Mouse (Mus musculus) midbrain, embryonic 14.5 days (tissue): ENCODE measurements around the gene Dlg2. TPM values are rescaled to one million over a fixed set of nuclear protein-coding genes. Genes with fewer than 3 reads are reported as not detected.

Source experiments
- ATAC-seq: fragments of 200-750 bp; cut with Nextera tagmentation; 2 replicates; pipeline ENCODE4 v1.8.0; 2017; ENCODE audit warnings: moderate number of reproducible peaks, moderate library complexity; ENCODE audit not compliant: low FRiP score, low TSS enrichment
- DNase-seq: peaks from one replicate; pipeline ENCODE4 v3.0.0-alpha.2; 2015
- H3K27ac ChIP-seq: fragments of 300-500 bp; sonication (generic); replicated peaks from 2 replicates; pipeline ENCODE4 v1.5.1; 2014; ENCODE audit warnings: mild to moderate bottlenecking, low read depth, low read length, moderate library complexity
- H3K27me3 ChIP-seq: fragments of 300-500 bp; sonication (generic); 2 replicates; pipeline ENCODE4 v1.6.1; 2014; ENCODE audit warnings: low read length, control low read depth, mixed read lengths; ENCODE audit not compliant: control insufficient read depth, insufficient read depth
- H3K36me3 ChIP-seq: fragments of 300-500 bp; sonication (generic); 2 replicates; pipeline ENCODE4 v1.6.1; 2014; ENCODE audit warnings: low read length, control low read depth; ENCODE audit not compliant: control insufficient read depth, insufficient read depth
- H3K4me1 ChIP-seq: fragments of 300-500 bp; sonication (generic); 2 replicates; pipeline ENCODE4 v1.6.1; 2014; ENCODE audit warnings: mild to moderate bottlenecking, antibody characterized with exemption, low read length, control low read depth; ENCODE audit not compliant: control insufficient read depth, insufficient read depth
- H3K4me2 ChIP-seq: fragments of 300-500 bp; sonication (generic); 2 replicates; pipeline ENCODE4 v1.6.1; 2014; ENCODE audit warnings: mild to moderate bottlenecking, low read length, moderate library complexity
- H3K4me3 ChIP-seq: fragments of 300-500 bp; sonication (generic); replicated peaks from 2 replicates; pipeline ENCODE4 v1.5.1; 2014; ENCODE audit warnings: low read depth, low read length
- H3K9ac ChIP-seq: fragments of 300-500 bp; sonication (generic); replicated peaks from 2 replicates; pipeline ENCODE4 v1.6.1; 2014; ENCODE audit warnings: mild to moderate bottlenecking, low read length, moderate library complexity
- H3K9me3 ChIP-seq: fragments of 300-500 bp; sonication (generic); 2 replicates; pipeline ENCODE4 v1.6.1; 2016; ENCODE audit warnings: low read length, control low read depth, mixed read lengths; ENCODE audit not compliant: control insufficient read depth
- WGBS: fragments of 180-500 bp; shearing (Covaris S2); extraction: QIAGEN DNeasy Blood & Tissue Kit; methylation state at CpG from one replicate; pipeline ENCODE4 v1.1.7; 2014; 5-methylcytosine and 5-hydroxymethylcytosine counted together
- polyA plus RNA-seq: library from polyadenylated mRNA; unstranded; fragments of >200 nt; fragmentation: Nextera tagmentation; extraction: Ambion mirVana; gene quantifications from 2 replicates; pipeline ENCODE4 v1.2.1, GENCODE M21; 2014

Dlg2 gene
- polyA plus RNA-seq, 1 experiment from 2014 or later: 19.3 TPM

GRCm38 (mm10) chr7:90949212-90949611 lies 472.7 kb downstream of the Dlg2 start:
- DNase-seq: no peak
- Histone ChIP-seq H3K36me3 (no peaks in the 10 kb centered on the region), H3K27ac (no peak overlapping the region), H3K4me1 (no peaks in the 10 kb centered on the region), H3K4me3 (no peak overlapping the region), H3K9ac (no peak overlapping the region), H3K27me3 (no peaks in the 10 kb centered on the region), H3K4me2 (no peak overlapping the region), H3K9me3 (no peaks in the 10 kb centered on the region)
- ATAC-seq: no peak
- WGBS: 93% methylated on average over 5 of the region's 5 CpGs

DNA sequence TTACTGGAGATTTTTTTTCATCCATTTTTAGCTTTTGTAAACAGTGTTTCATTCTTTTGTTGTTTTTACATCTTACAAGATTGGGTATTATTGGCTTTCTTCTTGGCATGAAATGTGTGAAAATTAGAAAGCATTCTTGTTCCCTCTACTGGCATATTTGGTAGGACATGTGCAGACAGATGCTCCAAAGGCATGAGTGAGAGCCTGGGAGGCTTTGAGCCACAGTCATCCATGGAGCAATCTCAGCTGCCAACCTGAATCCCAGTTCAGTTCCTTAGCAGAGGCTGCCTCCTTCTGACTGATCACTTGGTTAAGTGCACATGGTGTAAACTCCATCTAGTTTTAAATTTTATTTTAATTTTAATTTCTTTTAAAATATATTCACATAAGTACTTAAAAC lies 500.8 kb downstream of the Dlg2 start:
- H3K9me3 ChIP-seq: no peaks in the 10 kb centered on the region
- DNase-seq: no peak

GRCm38 (mm10) chr7:90982069-90982468 lies 505.6 kb downstream of the Dlg2 start:
- ATAC-seq (no peak), DNase-seq (no peak)
- Histone ChIP-seq H3K4me2 (no peak overlapping the region), H3K9ac (no peak overlapping the region), H3K4me3 (no peak overlapping the region), H3K4me1 (no peaks in the 10 kb centered on the region), H3K36me3 (no peaks in the 10 kb centered on the region), H3K27me3 (no peaks in the 10 kb centered on the region), H3K27ac (no peak overlapping the region), H3K9me3 (no peaks in the 10 kb centered on the region)

More for the DNA sequence above, 500.8 kb downstream of the Dlg2 start:
- Histone ChIP-seq H3K27me3 (no peaks in the 10 kb centered on the region), H3K36me3 (no peaks in the 10 kb centered on the region), H3K27ac (no peak overlapping the region), H3K4me3 (no peak overlapping the region), H3K4me1 (no peaks in the 10 kb centered on the region), H3K9ac (no peak overlapping the region), H3K4me2 (no peak overlapping the region)
- no peak for ATAC-seq

GRCm38 (mm10) chr7:91010655-91011054 lies 534.2 kb downstream of the Dlg2 start:
- peak; percentile 45 for DNase-seq
- Histone ChIP-seq H3K4me3 (no peak overlapping the region), H3K36me3 (no peaks in the 10 kb centered on the region), H3K4me2 (no peak overlapping the region), H3K4me1 (no peaks in the 10 kb centered on the region), H3K9me3 (no peaks in the 10 kb centered on the region), H3K27me3 (no peaks in the 10 kb centered on the region), H3K9ac (no peak overlapping the region), H3K27ac (no peak overlapping the region)
- no peak; the same call in 1 of the 2 replicates for ATAC-seq
- WGBS: 46% methylated on average over 2 of the region's 2 CpGs

- Histone ChIP-seq H3K9ac (no peak overlapping the region), H3K27me3 (no peaks in the 10 kb centered on the region), H3K9me3 (no peaks in the 10 kb centered on the region), H3K27ac (no peak overlapping the region), H3K4me3 (no peak overlapping the region), H3K36me3 (no peaks in the 10 kb centered on the region), H3K4me2 (no peak overlapping the region), H3K4me1 (no peaks in the 10 kb centered on the region)
- ATAC-seq (no peak), DNase-seq (peak; percentile 3)
- WGBS: 79% methylated on average over 4 of the region's 4 CpGs
Measured at GRCm38 (mm10) chr7:91044998-91045741, 568.7 kb downstream of the Dlg2 start.

DNA sequence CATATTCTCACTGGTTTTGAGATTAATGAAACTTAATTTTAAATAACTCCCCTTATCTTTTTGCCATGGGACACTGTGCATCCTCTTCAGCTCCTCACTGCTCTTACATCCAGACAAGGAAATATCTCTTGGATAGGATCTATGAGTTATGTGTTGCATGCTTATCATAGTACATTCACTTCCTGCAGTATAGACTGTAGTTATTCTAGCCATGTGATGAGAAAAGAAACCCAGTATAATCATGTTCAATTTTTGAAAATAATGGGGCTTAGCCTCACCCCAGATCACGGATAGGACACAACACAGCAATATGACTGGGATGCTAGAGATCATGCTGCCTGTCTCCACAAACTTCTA lies 569.2 kb downstream of the Dlg2 start:
- DNase-seq: no peak
- Histone ChIP-seq H3K9ac (no peak overlapping the region), H3K4me2 (no peak overlapping the region), H3K4me3 (no peak overlapping the region), H3K36me3 (no peaks in the 10 kb centered on the region), H3K27me3 (no peaks in the 10 kb centered on the region), H3K27ac (no peak overlapping the region), H3K9me3 (no peaks in the 10 kb centered on the region), H3K4me1 (no peaks in the 10 kb centered on the region)
- no peak for ATAC-seq
- 72% methylated on average over 1 of the region's 1 CpGs for WGBS

DNA sequence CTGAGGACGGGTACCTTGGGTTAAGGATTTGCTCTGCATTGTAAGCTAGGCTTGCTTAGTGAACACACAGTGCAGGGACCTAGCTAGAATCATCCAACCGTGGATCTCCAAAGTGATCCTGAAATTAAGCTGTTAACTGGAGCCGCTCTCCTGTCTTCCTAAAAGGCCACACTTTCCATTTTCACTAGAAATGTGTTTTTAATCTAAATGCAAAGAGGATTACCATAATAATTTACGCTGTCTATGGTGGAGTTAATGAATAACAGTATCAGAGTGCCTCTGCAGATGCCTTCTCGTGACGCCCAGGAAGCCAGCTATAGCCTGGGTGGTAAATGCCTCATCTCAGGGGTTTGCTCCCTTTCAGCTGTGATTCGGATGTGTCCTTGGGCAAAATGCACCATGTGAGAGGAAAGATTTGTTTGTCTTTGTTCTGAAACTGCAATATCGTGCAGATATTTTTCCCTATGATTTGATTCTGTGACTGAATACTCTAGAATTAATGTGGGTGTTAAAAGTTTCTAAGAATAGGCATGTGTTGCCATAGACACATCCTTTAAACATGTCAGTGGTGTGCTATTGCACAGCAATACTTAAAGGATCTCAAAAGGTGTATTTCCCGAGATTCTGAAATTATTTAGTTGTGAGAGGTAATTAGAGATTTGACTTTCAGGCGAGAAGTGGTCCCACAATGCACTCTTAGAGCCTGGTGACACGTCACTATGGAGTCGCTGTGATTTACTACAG lies 587.0 kb downstream of the Dlg2 start:
- no peaks in the 10 kb centered on the region for H3K27me3 ChIP-seq
- no peak overlapping the region for H3K4me3 ChIP-seq
- peak; percentile 88 for ATAC-seq
- no peaks in the 10 kb centered on the region; the same call in 1 of the 2 replicates for H3K9me3 ChIP-seq
- H3K27ac ChIP-seq: no peak overlapping the region; the same call in none of the 2 replicates
- H3K4me1 ChIP-seq: no peaks in the 10 kb centered on the region
- 30% methylated on average over 12 of the region's 12 CpGs for WGBS
- peak overlapping the region; percentile 16; the same call in 1 of the 2 replicates for H3K4me2 ChIP-seq
- H3K36me3 ChIP-seq: no peaks in the 10 kb centered on the region
- peak; percentile 59 for DNase-seq
- H3K9ac ChIP-seq: no peak overlapping the region

DNA sequence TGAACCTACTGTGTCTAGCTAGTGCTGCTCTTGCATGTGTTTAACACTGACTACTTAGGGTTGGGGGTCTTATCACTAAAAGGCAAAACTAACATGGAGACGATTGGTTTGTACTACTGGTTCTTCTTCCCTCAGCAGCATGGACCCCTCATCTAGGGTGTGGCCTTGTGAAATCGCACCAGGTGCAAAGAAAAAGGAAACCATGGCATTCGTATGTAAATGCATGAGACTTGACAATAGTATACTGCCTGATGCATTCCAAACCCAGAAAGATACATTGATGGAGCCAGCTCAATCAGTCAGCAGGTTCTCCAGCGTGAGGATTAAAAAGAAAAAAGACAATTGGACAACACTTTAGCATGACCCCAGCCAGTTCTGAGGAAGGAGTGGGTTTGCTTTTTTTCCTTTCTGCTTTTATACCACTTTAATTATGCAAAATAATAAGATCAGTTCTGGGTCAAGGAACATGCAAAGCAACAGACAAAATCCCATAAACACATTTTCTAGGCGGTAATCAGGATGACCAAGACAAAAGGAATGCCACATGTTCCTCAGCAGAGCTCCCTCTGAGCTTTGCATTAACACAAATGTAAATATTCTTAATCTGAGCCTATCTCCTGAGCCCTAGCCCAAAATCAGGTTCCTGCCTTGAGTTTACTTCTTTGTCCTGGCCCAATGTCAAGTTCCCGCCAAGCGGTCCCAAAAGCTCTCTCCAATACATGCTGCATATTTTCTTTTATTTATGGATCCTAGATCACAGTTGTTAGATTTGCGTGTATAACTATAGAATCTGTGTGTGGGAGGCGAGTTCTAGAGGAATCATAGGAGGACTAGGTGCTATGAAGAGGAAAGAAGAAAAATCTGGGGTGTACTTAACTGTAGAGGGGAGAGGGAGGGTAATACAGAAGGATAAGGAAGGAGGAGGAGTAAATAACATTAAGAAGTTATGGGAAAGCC lies 595.6 kb downstream of the Dlg2 start:
- H3K36me3 ChIP-seq: no peaks in the 10 kb centered on the region
- ATAC-seq (no peak), DNase-seq (no peak)
- no peaks in the 10 kb centered on the region for H3K27me3 ChIP-seq
- no peaks in the 10 kb centered on the region; the same call in 1 of the 2 replicates for H3K9me3 ChIP-seq
- no peak overlapping the region for H3K27ac ChIP-seq
- H3K4me1 ChIP-seq: no peaks in the 10 kb centered on the region
- no peak overlapping the region for H3K4me2 ChIP-seq
- H3K4me3 ChIP-seq: no peak overlapping the region
- no peak overlapping the region for H3K9ac ChIP-seq
- 46% methylated on average over 9 of the region's 9 CpGs for WGBS
